Mouse (Mus musculus) heart, adult 8-10 months (tissue): ENCODE results near the gene Fosl2. TPM values are rescaled to one million over a fixed set of nuclear protein-coding genes. Genes with fewer than 3 reads are reported as not detected.

Experiments used
- DNase-seq: peaks from one replicate; pipeline ENCODE4 v3.0.0; 2022; ENCODE audit warnings: low spot score
- total RNA-seq, 4 experiments: library from RNA; stranded (reverse); gene quantifications; 2 replicates each; pipeline ENCODE4 v1.2.4; 2022

The Fosl2 gene
- 10 to 100 TPM; 14.7 to 21.1 (median 18.8) TPM for total RNA-seq

DNA sequence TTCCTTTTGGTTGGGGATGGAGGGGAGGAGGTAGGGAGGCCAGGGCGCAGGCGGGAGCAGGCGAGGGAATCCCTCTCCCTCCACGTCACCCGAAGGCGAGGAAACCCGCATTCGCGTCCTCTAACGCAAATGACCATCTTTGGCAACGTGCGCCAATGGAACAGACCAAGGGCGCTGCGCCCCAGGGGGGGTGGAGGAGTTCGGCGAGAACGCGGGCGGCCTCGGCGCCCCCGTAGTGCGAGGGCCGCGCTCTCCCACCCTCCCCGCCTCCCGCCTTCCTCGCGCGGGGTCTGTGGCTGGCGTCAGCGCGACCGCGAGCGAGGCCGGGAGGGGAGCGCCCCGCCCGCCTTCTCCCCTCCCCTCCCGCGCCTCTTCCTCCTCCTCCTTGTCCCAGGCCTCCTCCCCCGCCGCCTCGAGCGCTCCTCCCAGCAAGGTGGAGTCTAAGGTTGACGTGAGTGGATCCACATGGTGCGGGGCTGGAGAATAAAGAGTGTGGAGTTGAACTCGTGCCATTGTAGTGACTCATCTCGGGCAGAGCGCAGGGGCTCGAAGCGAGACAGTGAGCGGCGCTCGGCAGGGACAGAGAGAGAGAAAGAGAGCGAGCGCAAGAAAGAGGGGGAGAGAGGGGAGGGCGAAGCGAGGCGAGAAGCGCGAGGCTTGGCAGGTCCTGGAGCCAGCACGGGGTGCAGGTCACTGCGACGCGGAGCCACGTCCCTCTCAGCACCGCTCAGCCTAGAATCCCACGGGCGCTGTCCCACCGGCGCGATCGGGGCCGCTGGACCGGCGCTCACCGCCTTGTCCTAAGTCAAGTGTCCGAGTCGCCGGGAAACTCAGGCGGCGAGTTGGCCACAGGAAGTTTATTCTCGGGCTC lies at the start of gene Fosl2:
Gene Fosl2 (plus strand): TSS at position 466 of the 871 bp plus-strand sequence.
- DNase-seq, result peak; percentile 98

DNA sequence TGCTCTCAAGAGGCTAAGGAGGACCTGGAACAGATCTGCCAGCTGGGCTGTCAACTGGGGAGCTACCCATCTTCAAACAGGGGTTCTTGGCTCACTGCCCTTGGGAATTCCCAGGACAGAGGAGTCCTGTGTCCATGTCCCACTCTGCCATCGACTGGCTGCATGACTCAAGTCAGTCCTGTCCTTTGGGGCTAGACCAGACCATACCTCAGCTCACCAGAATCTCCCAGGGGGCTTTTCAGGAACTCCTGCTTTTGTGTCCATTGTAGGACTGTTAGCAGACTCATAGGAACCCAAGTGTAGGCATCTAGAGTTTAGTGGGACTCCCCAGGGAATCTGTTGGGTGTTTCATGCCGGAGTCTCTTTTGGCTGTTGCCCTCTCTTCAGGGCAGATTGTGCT lies 49.6 kb upstream of the Fosl2 start:
- no peak for DNase-seq

DNA sequence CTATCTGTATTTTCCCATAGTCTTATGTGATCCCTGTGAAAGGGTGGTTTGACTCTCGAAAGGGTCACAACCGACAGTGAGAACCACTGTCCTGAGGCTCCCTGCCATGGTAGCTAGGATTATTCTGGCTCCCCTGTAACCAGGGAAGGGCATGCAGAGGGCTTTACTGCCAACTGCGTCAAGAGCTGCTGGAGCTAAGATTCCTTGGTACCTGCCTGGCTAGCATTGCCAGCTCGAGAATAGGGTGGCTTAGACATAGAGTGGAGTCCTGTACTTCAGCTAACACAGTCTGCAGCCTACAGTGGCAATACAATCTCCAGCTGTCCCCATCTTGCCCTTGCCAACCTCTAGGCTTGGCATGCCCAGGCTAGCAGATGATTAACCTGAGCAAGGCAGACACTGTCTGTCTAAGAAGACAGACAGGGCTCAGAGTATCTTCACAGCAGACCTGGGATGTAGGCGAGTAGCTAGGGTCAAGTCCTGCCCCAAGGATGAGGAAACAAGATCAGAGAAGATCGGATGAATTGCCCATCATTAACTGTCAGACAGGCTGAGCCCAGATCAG lies 49.0 kb upstream of the Fosl2 start:
- DNase-seq, result no peak

DNA sequence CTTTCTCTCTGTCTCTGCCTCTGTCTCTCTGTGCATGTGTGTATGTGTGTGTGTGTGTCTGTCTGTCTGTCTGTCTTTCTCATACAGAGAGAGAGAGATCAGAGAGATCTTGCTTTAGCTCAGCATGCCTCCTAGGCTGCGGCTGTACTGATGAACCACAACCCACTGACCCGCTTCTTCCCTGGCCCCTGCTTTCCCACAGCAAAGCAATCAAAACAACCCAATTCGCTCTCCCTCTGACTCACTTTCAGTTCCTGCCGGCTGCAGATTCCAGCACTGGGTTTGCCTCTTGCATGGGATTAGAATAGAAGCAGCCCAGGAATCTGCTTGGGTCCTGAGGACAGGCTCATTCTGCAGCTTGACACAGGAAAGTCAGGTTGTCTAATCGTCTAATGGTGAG lies 46.1 kb upstream of the Fosl2 start:
- DNase-seq, result no peak

DNA sequence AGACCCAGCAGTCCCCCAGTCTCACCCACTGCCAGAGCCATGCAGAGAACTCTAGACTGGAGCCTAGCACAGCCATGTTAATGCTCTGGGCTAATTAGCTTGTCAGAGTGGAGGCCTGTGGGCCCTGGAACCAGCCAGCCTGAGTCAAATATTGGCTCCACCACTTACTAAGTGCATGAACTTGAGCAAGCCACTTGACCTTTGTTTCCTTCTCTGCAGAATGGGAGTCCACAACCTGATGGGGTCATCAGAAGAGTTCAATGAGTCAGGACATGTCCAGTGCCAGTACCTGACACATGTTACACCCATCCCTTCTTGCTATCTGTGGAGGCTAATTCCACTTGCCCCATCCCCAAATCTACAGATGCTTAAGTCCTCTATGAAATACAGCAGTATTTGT lies 43.3 kb upstream of the Fosl2 start:
- no peak for DNase-seq

DNA sequence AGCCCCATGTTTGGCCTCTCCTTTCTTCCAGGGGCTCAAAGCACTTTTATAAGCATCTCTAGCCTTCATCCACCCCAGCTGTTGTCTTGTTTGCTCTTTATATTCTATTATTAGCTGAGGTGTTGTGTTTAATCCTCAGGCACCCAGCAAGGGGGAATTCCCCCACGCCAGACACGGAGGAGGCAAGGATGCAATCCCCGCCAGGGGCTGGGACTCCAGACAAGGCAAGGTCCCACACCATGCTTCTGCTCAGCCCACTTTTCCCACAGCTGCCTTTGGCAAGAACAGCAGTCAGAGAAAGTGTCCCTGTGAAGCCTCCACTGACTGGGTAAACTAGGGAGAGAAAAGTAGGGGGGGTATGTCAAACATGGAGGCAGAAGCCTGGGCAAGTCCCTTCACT lies 36.9 kb upstream of the Fosl2 start:
- no peak for DNase-seq

DNA sequence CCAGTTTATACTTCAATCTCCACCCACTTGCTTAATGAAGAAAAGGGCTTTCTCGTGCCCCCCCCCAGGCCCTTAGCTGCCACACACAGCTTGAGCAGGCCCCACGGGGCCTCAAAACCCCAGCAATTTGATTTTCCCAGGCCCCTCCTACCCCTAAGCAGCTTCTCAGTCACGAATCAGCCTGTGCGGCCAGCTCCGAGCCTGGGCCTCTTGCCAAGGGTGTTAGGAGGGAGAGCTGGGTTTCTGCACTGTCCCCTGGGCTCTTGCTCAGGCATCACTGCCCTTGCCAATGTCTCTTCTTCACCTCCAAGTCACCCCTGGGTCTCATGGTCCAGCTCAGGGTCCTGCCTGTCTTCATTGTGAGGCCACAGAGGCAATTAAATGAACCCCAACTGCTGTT lies 33.1 kb upstream of the Fosl2 start:
- peak; percentile 51 for DNase-seq

DNA sequence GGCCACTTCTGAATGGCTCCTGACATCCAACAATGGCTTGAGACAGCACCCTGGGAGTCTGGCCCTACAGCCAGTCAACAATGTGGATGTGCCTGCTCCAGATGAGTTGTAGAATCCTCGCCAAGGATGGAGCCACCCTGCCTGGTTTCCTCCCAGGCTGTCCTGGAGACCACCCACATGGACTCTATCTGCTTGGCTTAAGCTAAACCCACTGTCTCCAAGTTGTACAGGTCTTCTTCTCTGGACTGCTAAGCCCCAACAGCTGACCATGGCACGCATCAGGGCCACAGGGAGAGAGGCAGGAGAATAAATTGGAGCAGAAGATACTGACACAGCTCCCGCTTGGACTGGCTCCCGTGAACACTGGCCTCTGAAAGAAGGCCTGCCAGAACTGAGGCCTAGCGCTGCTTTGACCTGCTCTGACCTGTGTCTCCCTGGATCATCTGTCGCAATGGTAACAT lies 32.6 kb upstream of the Fosl2 start:
- DNase-seq, result peak; percentile 54

DNA sequence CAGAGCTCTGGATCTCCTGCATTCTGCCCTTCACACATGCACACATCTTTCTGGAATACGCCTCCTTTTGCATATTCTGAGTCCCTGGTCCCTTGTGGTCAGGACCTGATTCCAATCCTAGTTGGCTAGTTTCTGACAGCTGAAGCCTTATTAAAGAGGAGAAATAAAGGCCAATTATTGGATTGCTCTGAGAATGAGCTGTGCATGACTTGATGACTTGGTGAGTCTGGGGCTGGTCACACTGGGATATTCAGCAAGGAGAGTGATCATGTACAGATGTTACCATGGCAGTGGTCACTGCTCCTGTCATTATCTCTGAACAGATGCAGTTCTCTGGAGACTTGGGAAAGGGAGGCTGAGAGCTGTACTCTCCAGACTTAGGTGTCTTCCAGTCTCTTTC lies 32.1 kb upstream of the Fosl2 start:
- DNase-seq, result no peak

DNA sequence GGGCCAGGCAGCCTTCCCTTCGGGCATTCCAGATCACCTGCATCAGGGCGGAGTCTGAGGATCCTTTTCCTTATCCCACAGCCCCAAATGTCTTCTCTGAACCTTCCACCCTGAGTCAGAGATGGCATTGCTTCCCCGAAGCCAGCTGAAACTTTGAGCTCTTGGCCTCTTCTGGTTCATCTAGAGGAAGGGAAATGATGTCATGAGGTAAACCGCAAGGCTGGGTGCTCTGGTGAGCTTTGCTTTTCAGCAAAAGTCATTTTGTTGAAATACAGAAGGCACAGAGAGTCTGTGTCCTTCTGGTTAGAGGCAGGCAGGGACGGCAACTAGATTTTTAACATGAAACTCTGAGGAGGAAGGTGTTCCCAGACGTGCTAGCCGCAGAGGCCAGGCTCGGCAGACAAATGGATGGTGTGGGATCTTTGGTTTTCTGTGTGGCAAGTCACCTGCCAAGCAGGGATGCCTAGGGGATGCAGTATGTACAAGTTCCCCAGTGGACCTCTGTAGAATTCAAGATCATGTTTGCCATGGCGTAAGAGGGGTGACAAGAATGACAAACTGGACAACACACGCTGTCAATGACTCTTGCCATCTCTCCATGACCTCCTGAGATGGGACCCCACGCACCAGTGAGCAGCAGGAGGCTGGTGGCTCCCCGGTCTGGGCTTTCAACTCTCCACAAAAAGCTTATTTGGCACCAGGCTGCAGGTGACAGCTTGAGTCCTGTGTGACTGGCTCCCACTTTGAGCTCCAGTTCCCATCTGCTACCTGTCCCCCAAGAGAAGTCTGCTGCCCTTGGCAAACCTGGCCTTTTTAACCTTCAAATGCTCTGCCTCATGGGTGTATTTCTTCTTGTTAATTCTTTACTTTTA lies 31.2 kb upstream of the Fosl2 start:
- no peak for DNase-seq

DNA sequence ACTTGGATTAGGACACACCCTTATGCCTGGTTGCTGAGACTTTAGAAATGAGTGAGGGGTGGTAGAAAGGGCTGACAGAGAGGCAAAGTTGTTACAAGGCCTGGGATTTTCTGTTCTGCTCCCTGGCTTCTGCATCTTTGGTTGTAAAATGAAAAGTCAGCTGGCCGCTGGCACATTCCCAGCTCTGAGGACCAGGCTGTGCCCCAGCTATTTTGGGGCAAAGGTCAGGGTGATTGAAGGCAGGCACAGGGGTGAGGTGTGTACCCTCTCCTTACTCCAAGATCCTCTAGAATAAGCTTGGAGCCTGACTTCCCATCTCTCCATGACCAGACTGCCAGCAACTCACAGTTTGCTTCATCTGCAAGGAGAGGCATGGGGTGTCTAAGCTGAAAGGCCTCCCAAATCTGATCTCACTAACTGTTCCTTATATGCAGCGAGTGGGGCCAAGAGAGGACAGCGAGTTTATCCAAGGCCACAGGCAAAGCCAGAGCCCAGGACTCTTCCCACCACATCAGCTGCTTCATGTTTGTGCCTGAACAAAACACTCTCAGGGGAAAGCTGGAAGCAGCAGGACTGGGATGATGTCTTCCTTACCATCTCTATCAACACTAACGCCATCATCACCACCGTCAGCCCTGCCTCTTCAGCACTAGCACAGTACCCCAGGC lies 29.0 kb upstream of the Fosl2 start:
- DNase-seq, result no peak

DNA sequence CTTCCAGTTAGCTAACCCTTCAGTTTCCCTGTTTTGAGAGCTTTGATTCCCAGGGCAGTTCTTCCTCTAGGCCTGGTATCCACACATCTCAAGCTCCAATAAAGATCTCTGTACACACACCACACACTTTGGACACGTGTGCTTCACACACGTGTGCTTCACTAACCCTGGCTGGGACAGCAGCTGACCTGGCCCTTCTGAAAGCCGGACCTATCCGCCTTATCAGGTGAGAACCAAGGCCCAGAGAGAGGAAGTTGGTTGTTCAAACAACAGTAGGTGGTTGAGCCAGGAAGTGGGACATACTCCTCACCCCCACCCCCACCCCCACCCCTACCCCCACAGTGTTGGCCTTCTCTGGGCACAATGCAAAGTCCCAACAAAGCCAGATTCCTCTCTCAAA lies 24.9 kb upstream of the Fosl2 start:
- DNase-seq, result no peak

DNA sequence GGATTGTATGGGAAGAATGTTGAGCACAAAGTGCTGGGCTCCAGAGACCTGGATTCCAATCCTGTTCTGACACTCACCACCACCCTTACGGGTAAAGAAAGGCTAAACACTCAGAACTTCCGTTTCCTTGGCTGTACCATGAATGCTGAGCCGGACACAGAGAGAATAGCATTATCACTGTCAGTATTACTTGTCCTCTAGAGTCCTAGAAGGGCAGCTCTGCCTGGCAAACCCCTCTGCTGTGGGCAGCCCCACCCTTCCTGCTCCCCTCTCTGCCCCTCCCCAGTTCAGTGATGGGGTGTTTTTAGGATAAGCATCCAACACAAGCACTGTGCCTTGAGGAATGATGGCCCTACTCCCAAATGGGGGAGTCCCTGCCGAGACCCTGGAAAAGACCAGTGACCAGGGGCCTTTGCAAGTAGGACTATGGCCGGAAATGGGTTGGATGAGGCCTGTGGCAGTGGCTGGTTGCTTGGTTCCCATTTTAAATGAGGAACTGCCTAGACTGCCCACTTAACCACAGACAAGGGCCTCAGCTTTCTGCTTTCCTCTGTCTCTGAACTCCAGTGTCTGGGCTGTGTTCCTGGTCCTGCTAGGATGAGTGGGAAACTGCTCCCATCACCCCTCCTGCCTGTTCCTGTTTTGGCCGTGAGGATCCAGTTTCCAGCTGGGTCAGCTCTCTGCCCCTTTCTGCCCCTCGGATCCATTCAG lies 23.2 kb upstream of the Fosl2 start:
- DNase-seq, result peak; percentile 33

DNA sequence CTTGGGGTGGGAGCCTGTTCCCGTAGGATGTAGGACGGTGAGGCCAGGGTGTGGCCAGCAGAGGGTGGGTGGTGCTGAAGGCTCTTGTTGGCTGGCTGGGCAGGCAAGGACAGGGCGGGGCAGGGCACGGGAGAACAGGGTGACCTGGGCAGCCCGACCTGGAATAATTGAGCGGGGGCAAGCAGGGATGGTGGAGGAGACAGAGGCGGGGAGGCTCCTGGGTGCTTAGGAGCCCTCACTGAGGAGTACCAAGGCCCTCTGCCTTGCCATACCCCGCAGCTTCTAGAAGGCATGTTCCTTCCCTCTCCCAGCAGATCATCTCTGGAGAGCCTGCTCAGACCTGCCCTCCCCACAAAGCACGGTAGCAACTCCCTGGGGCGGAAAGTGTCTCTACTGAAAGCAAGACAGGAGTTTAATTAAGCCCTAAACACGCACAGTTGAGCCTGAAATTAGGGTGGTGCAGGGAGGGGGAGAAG lies 14.7 kb upstream of the Fosl2 start:
- no peak for DNase-seq

DNA sequence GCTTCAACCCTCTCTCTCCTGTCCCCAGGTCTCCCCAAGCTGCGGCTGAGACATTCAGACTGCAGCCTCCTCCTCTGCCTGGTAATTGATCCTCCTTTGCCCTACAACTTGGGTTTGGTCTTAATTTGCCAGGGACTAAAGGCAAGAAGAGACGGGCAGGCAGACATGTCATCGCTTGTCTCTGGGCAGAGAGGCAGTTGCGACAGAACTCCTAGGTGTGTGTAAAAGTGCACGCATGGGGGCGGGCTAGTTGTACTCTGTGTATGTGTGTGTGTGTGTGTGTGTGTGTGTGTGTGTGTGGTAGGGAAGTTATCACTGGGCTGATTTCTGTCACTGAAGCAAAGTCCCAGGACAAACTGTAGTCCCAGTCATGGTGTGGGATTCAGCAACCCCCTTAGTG lies 13.7 kb upstream of the Fosl2 start:
- no peak for DNase-seq

DNA sequence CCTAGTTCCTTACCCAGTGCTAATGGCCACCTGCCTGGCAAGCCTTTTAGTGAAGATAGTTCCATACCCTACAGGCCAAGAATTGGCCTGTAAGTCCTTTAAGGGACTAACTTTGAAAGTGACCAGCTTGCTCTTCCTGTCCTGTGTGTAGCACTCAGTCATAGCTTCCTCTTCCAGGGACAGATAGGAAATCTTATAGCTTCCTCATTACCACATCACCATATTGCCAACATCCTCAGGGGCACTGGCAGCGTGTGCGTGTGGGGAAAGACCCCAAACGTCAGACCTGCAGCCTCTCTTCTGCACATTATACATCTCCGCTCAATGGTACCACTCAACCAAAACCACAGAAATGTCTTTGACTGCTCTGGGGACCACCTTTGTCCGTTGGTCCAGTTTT lies 13.2 kb upstream of the Fosl2 start:
- DNase-seq, result no peak

DNA sequence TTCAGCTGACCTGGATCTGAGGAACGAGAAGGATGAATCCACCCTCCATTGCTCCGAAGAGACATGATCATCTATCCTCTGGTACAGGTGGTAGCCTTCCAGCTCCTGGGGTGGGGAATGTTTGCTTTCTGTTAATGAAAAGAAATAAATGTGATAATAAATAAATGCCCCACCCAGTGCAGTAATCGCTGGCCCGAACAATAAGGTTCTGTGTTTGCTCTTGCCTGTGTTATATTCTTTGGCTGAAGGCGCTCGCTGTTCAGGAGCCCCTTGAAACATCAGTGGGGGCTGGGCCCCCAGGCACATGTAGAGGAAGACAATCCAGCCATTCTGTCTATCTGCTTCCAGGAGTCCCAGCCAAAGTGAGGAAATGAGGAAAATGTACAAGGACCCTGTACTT lies 10.6 kb upstream of the Fosl2 start:
- no peak for DNase-seq

DNA sequence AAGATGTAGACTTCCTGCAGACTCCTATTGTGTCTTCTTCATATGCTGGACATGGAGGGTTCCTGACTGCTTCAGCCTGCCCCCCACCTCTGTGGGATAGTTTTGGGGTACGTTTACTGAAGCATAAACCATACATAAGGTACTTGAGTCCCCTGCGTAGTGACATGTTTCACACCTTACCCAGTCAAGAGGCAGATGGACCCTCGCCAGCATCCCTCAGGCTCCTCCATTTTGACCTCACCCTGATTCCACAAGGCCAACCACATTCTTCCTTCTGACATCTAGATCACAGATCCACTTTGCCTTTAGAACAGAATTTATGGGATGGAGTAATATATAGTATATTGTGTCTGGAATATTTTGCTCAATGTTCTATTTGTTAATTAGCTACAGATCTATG lies 8.4 kb upstream of the Fosl2 start:
- no peak for DNase-seq

DNA sequence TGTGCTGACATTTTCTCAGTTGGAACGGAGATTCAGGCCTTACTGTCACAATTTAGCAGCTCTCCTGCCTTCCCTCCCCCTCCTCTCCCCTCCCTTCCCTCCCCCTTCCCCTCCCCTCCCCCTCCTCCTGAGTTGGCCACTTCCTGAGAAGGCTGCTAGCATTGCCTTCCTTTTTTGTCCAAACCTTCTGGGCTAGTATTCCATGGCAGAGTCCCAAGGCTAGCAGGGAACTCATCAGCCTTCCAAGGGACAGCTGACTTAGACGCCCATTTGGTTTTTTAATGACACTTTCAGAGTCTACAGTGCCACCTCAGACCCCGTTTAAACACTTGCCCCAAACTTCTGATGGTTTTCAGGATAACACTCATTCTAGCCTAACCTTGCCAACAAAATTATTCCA lies 7.7 kb upstream of the Fosl2 start:
- DNase-seq, result no peak

DNA sequence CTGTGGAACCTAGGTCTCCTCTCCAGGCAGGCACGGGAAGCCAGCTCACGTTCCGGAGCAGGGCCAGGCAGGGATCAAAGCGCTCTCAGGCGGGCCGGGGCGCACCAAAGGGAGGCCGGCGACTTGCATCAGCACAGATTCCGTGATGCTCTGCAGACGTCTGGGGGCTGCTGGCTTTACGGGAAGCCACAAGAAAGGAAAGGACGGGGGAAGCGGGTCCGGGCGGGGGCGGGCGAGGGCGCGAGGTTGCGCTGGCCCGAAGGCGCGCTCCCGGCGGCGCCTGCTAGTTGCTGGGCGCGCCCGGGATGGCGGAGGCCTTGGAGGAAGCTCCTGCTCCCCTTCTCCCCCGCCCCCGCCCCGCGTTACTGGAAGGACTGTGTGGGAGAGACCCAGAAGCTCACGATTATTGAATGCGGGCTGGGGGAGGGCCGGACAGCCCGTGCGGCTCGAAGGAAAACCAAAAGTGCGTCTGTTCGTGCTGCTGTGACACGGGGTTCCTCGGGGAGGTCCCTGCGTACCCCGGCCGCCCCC lies 2.6 kb upstream of the Fosl2 start:
- peak; percentile 49 for DNase-seq

DNA sequence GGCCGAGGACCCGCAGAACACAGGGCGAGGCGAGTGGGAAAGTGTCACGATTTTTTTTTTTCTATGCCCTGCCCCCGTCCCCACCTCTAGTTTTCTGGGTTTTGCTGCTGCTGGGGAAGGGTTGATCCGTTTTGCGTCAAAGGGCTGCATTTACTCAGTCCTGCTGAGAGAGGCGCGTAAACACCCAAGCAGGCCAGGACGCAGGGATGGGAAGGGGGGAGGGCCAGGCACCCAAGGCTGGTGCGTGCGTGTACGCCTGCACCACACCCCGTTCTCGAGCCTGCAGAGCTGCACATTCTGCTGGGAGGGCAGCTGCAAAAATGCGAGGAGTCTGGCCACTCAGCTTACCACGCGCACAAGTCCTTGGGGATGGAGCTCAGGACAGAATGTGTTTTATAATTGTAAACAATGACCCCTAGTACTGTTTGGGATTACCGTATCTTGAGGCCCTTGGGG lies 2.0 kb upstream of the Fosl2 start:
- peak; percentile 86 for DNase-seq
